Mouse (Mus musculus) embryonic facial prominence, embryonic 12.5 days (tissue): ENCODE measurements around the gene Plpp4. TPM values are rescaled to one million over a fixed set of nuclear protein-coding genes. Genes with fewer than 3 reads are reported as not detected.

Experiments
- ATAC-seq: fragments of 200-750 bp; cut with Nextera tagmentation; 2 replicates; pipeline ENCODE4 v1.8.0; 2017; ENCODE audit not compliant: insufficient number of reproducible peaks, insufficient read depth, low FRiP score, low TSS enrichment
- H3K27ac ChIP-seq: fragments of 300-500 bp; sonication (generic); 2 replicates; pipeline ENCODE4 v1.5.1; 2016; ENCODE audit warnings: mild to moderate bottlenecking
- H3K27me3 ChIP-seq: fragments of 300-500 bp; sonication (generic); 2 replicates; pipeline ENCODE4 v1.6.1; 2016; ENCODE audit warnings: mild to moderate bottlenecking, moderate library complexity
- H3K36me3 ChIP-seq: fragments of 300-500 bp; sonication (generic); 2 replicates; pipeline ENCODE4 v1.6.1; 2016; ENCODE audit warnings: mild to moderate bottlenecking
- H3K4me1 ChIP-seq: fragments of 300-500 bp; sonication (generic); 2 replicates; pipeline ENCODE4 v1.6.1; 2016
- H3K4me2 ChIP-seq: fragments of 300-500 bp; sonication (generic); replicated peaks from 2 replicates; pipeline ENCODE4 v1.6.1; 2016; ENCODE audit warnings: mild to moderate bottlenecking, moderate library complexity
- H3K4me3 ChIP-seq: fragments of 300-500 bp; sonication (generic); 2 replicates; pipeline ENCODE4 v1.5.1; 2016; ENCODE audit warnings: mild to moderate bottlenecking
- H3K9ac ChIP-seq: fragments of 300-500 bp; sonication (generic); 2 replicates; pipeline ENCODE4 v1.6.1; 2016; ENCODE audit warnings: mild to moderate bottlenecking, moderate library complexity
- H3K9me3 ChIP-seq: fragments of 300-500 bp; sonication (generic); 2 replicates; pipeline ENCODE4 v1.6.1; 2016; ENCODE audit warnings: mild to moderate bottlenecking, moderate library complexity
- WGBS: fragments of 180-500 bp; shearing (Covaris S2); methylation state at CpG from one replicate; pipeline ENCODE4 v1.1.7; 2016; 5-methylcytosine and 5-hydroxymethylcytosine counted together
- polyA plus RNA-seq: library from polyadenylated mRNA; unstranded; fragments of >200 nt; fragmentation: Nextera tagmentation; extraction: Ambion mirVana; gene quantifications from 2 replicates; pipeline ENCODE4 v1.2.1, GENCODE M21; 2016

Gene Plpp4
- polyA plus RNA-seq, 1 experiment from 2014 or later: 0.64 TPM

DNA sequence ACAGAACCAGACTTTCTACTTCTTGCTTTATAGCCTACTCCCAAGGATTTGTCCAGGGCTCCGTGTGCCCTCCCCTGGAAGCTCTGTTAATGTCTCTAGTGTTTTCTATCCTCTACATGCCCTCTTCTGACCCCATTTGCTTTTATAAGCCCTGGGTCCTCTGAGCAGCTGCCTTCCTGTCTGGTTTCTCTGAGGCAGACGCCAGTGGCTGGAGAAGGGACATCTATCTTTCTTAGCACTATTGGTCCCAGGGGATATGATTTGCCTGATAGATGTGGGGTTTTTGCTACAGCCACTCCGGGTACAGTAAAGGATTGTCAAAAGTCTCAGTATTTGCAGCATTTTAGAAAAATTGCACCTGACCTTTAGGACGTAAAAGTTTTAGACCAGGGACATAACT is 46.5 kb downstream of the Plpp4 start:
- no peak overlapping the region for H3K9ac ChIP-seq
- no peak for ATAC-seq
- H3K4me3 ChIP-seq: no peak overlapping the region
- no peak overlapping the region for H3K4me2 ChIP-seq
- H3K27me3 ChIP-seq: no peaks in the 10 kb centered on the region
- 56% methylated on average over 4 of the region's 4 CpGs for WGBS
- no peaks in the 10 kb centered on the region for H3K36me3 ChIP-seq
- no peaks in the 10 kb centered on the region for H3K9me3 ChIP-seq
- H3K4me1 ChIP-seq: 0 out of 2 replicates have a peak, but pooled peaks cover 3% of the 10 kb centered on the region
- H3K27ac ChIP-seq: no peak overlapping the region

GRCm38 (mm10) chr7:129307042-129307825 is 50.4 kb downstream of the Plpp4 start:
- Histone ChIP-seq H3K9me3 (no peaks in the 10 kb centered on the region), H3K27me3 (no peaks in the 10 kb centered on the region), H3K9ac (no peak overlapping the region), H3K4me1 (0 out of 2 replicates have a peak, but pooled peaks cover 6% of the 10 kb centered on the region), H3K4me3 (no peak overlapping the region), H3K36me3 (no peaks in the 10 kb centered on the region), H3K27ac (no peak overlapping the region), H3K4me2 (no peak overlapping the region)
- no peak for ATAC-seq
- WGBS: 27% methylated on average over 13 of the region's 13 CpGs

DNA sequence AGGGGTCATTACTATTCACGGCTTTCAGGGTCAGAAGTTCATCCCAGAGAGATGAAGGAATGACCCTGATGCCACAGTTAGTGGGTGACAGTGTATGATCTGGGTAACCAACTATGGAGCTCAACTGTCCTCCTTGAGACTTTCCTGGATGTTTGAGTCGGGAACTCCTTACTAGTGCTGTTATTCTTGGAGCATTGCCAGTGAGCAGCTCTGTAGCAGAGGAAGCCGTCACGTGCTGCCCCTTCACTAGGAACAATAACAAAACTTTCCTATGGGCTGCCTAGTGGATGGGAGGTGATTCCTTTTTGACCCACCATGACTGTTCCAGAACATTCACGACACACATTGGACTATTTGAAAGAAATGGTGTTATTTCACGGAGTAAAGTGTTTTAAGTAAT is 51.8 kb downstream of the Plpp4 start:
- H3K27ac ChIP-seq: no peak overlapping the region
- H3K4me3 ChIP-seq: no peak overlapping the region
- H3K4me2 ChIP-seq: no peak overlapping the region
- H3K9ac ChIP-seq: no peak overlapping the region
- ATAC-seq: no peak
- no peaks in the 10 kb centered on the region for H3K9me3 ChIP-seq
- no peaks in the 10 kb centered on the region for H3K27me3 ChIP-seq
- 0 out of 2 replicates have a peak, but pooled peaks cover 6% of the 10 kb centered on the region for H3K4me1 ChIP-seq
- H3K36me3 ChIP-seq: no peaks in the 10 kb centered on the region
- WGBS: 55% methylated on average over 6 of the region's 6 CpGs

- Histone ChIP-seq H3K4me1 (0 out of 2 replicates have a peak, but pooled peaks cover 2% of the 10 kb centered on the region), H3K4me3 (no peak overlapping the region), H3K9ac (no peak overlapping the region), H3K9me3 (no peaks in the 10 kb centered on the region), H3K36me3 (no peaks in the 10 kb centered on the region), H3K27ac (no peak overlapping the region), H3K27me3 (no peaks in the 10 kb centered on the region), H3K4me2 (no peak overlapping the region)
- WGBS: 56% methylated on average over 6 of the region's 6 CpGs
- ATAC-seq: no peak
These were observed 55.7 kb downstream of the Plpp4 start for GRCm38 (mm10) chr7:129312521-129312920.

DNA sequence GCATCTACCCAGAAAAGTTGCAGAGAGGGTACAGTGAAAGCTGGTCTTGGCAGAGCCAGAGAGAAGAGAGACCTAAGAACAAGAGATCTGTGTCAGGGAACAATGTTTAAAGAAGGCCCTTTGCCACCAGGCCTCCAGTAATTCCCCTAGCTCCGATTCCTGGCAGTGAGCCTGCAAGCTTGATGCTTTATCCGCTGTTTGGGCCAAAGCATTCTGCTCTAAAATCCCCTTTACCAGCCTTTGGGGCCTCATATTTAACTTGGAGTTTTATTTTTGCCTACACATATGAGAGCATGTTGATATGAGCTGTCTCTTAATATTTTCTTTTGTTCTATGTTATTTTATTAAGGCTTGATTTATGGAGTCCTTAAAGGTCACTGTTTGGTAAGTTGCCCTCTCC is 57.1 kb downstream of the Plpp4 start:
- no peak for ATAC-seq
- Histone ChIP-seq H3K27ac (no peak overlapping the region), H3K9me3 (no peaks in the 10 kb centered on the region), H3K4me2 (no peak overlapping the region), H3K4me1 (no peaks in the 10 kb centered on the region), H3K9ac (no peak overlapping the region), H3K36me3 (no peaks in the 10 kb centered on the region), H3K27me3 (no peaks in the 10 kb centered on the region), H3K4me3 (no peak overlapping the region)
- WGBS: 71% methylated on average over 2 of the region's 2 CpGs

- Histone ChIP-seq H3K4me2 (no peak overlapping the region), H3K27me3 (no peaks in the 10 kb centered on the region), H3K9ac (no peak overlapping the region), H3K9me3 (no peaks in the 10 kb centered on the region), H3K4me3 (no peak overlapping the region), H3K36me3 (no peaks in the 10 kb centered on the region), H3K4me1 (no peaks in the 10 kb centered on the region), H3K27ac (no peak overlapping the region)
- 92% methylated on average over 3 of the region's 3 CpGs for WGBS
- ATAC-seq: no peak
These were observed 83.3 kb downstream of the Plpp4 start for GRCm38 (mm10) chr7:129340096-129340495.

DNA sequence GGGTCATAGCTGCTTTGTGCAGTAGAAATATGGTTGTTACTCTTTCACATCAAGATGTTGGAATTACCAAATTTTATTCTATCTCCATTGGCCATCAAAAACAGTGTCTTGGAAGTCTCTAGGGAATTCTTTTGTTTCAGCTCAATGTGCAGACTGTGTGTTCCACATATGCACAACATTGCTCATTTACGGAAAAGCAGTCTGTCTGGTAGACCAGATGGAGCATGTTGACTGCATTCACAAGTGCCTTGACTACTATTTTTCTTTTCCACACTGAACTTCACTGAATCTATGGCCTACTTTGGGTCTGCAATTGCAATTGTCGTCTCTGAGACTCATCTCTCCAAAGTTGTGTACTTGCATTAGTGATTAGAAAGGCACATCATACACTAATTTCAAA is 98.7 kb downstream of the Plpp4 start:
- H3K9ac ChIP-seq: no peak overlapping the region
- no peak overlapping the region for H3K4me2 ChIP-seq
- no peaks in the 10 kb centered on the region for H3K4me1 ChIP-seq
- no peaks in the 10 kb centered on the region for H3K9me3 ChIP-seq
- no peak overlapping the region for H3K4me3 ChIP-seq
- no peak overlapping the region for H3K27ac ChIP-seq
- H3K27me3 ChIP-seq: no peaks in the 10 kb centered on the region
- H3K36me3 ChIP-seq: no peaks in the 10 kb centered on the region
- ATAC-seq: no peak
- 90% methylated on average over 2 of the region's 2 CpGs for WGBS

- no peak overlapping the region for H3K4me2 ChIP-seq
- 95% methylated on average over 1 of the region's 1 CpGs for WGBS
- no peak overlapping the region for H3K27ac ChIP-seq
- no peaks in the 10 kb centered on the region for H3K36me3 ChIP-seq
- H3K9ac ChIP-seq: no peak overlapping the region
- no peak for ATAC-seq
- no peaks in the 10 kb centered on the region for H3K27me3 ChIP-seq
- no peaks in the 10 kb centered on the region for H3K4me1 ChIP-seq
- no peak overlapping the region for H3K4me3 ChIP-seq
- H3K9me3 ChIP-seq: no peaks in the 10 kb centered on the region
These were observed 118.5 kb downstream of the Plpp4 start for GRCm38 (mm10) chr7:129375306-129375705.

- H3K4me2 ChIP-seq: no peak overlapping the region
- no peaks in the 10 kb centered on the region for H3K9me3 ChIP-seq
- 68% methylated on average over 3 of the region's 3 CpGs for WGBS
- H3K4me3 ChIP-seq: no peak overlapping the region
- H3K36me3 ChIP-seq: no peaks in the 10 kb centered on the region
- no peaks in the 10 kb centered on the region; the same call in 1 of the 2 replicates for H3K27me3 ChIP-seq
- no peak overlapping the region for H3K27ac ChIP-seq
- ATAC-seq: no peak
- no peaks in the 10 kb centered on the region for H3K4me1 ChIP-seq
- H3K9ac ChIP-seq: no peak overlapping the region
These were observed 128.3 kb downstream of the Plpp4 start for GRCm38 (mm10) chr7:129385149-129385548.

- Histone ChIP-seq H3K4me2 (no peak overlapping the region), H3K27ac (no peak overlapping the region), H3K27me3 (no peaks in the 10 kb centered on the region; the same call in 1 of the 2 replicates), H3K4me1 (no peaks in the 10 kb centered on the region), H3K9ac (no peak overlapping the region), H3K36me3 (no peaks in the 10 kb centered on the region), H3K4me3 (no peak overlapping the region), H3K9me3 (no peaks in the 10 kb centered on the region)
- ATAC-seq: no peak
- WGBS: 74% methylated on average over 11 of the region's 11 CpGs
These were observed 136.1 kb downstream of the Plpp4 start for GRCm38 (mm10) chr7:129392835-129393489.

GRCm38 (mm10) chr7:129396561-129396960 is 139.7 kb downstream of the Plpp4 start:
- no peak overlapping the region for H3K9ac ChIP-seq
- H3K4me3 ChIP-seq: no peak overlapping the region
- no peaks in the 10 kb centered on the region for H3K9me3 ChIP-seq
- H3K36me3 ChIP-seq: no peaks in the 10 kb centered on the region
- WGBS: 86% methylated on average over 5 of the region's 5 CpGs
- no peak overlapping the region for H3K4me2 ChIP-seq
- no peaks in the 10 kb centered on the region for H3K27me3 ChIP-seq
- H3K4me1 ChIP-seq: no peaks in the 10 kb centered on the region
- no peak for ATAC-seq
- H3K27ac ChIP-seq: no peak overlapping the region

DNA sequence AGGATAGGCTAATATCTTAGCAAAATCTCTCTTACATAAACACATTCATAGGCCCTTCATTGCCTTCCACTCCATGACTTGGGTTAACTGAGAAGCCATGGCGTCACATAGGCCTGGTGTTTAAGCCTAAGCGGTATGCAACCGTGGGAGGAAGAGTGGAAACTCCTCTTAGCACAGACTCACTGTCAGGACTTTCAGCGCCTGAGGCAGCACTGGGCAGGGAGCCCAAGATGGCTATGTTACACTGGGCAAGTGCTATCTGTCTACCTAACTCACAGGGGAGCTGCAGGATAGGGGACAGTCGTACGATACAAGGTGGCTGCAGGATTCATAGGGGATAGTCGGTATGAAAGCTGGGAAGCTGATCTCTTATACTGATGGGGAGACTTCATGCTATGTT is 142.2 kb downstream of the Plpp4 start:
- Histone ChIP-seq H3K36me3 (no peaks in the 10 kb centered on the region), H3K4me3 (no peak overlapping the region), H3K4me1 (no peaks in the 10 kb centered on the region), H3K9me3 (no peaks in the 10 kb centered on the region), H3K9ac (no peak overlapping the region), H3K27me3 (no peaks in the 10 kb centered on the region), H3K27ac (no peak overlapping the region), H3K4me2 (no peak overlapping the region)
- ATAC-seq: no peak
- 85% methylated on average over 7 of the region's 7 CpGs for WGBS
